Mouse (Mus musculus): Measurements from ENCODE around the gene Ociad1. TPM values are rescaled to one million over a fixed set of nuclear protein-coding genes. Genes with fewer than 3 reads are reported as not detected.
A peak's percentile ranks its signal among the peaks of the same experiment; 100 is the strongest.
"Not testable (repeated sequence)": the region's sequence is repeated elsewhere in the genome, so short reads cannot be mapped to it uniquely, and the experiment has no call there.

The Ociad1 gene
- total RNA-seq, 2 experiments from 2014 or later: 182 to 236 TPM

GRCm38 (mm10) chr5:73280567-73280850 lies 12.1 kb upstream of the Ociad1 start:
- no peak for ATAC-seq (ENCODE audit: poor library complexity, severe bottlenecking)

GRCm38 (mm10) chr5:73284046-73284445 lies 8.5 kb upstream of the Ociad1 start:
- no peak for ATAC-seq (ENCODE audit: poor library complexity, severe bottlenecking)

GRCm38 (mm10) chr5:73285470-73285978 lies 7.1 kb upstream of the Ociad1 start:
- ATAC-seq (ENCODE audit: poor library complexity, severe bottlenecking): no peak

GRCm38 (mm10) chr5:73286603-73287002 lies 6.0 kb upstream of the Ociad1 start:
- ATAC-seq (ENCODE audit: poor library complexity, severe bottlenecking): peak; percentile 38; the same call in 1 of the 2 replicates

GRCm38 (mm10) chr5:73289900-73290299 lies 2.7 kb upstream of the Ociad1 start:
- no peak for ATAC-seq (ENCODE audit: poor library complexity, severe bottlenecking)

GRCm38 (mm10) chr5:73293458-73293827 lies 859 bp downstream of the Ociad1 start:
- no peak for ATAC-seq (ENCODE audit: poor library complexity, severe bottlenecking)

GRCm38 (mm10) chr5:73295016-73295415 lies 2.4 kb downstream of the Ociad1 start:
- ATAC-seq (ENCODE audit: poor library complexity, severe bottlenecking): no peak

- no peak for ATAC-seq (ENCODE audit: poor library complexity, severe bottlenecking)
These were observed 3.3 kb downstream of the Ociad1 start for GRCm38 (mm10) chr5:73295916-73296315.

- no peak for ATAC-seq (ENCODE audit: poor library complexity, severe bottlenecking)
These were observed 9.2 kb downstream of the Ociad1 start for GRCm38 (mm10) chr5:73301601-73302307.

- no peak for ATAC-seq (ENCODE audit: poor library complexity, severe bottlenecking)
These were observed 11.9 kb downstream of the Ociad1 start for GRCm38 (mm10) chr5:73304507-73304906.

GRCm38 (mm10) chr5:73306486-73306885 lies 13.9 kb downstream of the Ociad1 start:
- ATAC-seq (ENCODE audit: poor library complexity, severe bottlenecking): no peak

GRCm38 (mm10) chr5:73307297-73307696 lies 14.7 kb downstream of the Ociad1 start:
- no peak for ATAC-seq (ENCODE audit: poor library complexity, severe bottlenecking)

GRCm38 (mm10) chr5:73309496-73309895 lies 16.9 kb downstream of the Ociad1 start:
- no peak for ATAC-seq (ENCODE audit: poor library complexity, severe bottlenecking)

GRCm38 (mm10) chr5:73310401-73310800 lies 17.8 kb downstream of the Ociad1 start:
- ATAC-seq (ENCODE audit: poor library complexity, severe bottlenecking): no peak

GRCm38 (mm10) chr5:73311458-73311857 lies 18.9 kb downstream of the Ociad1 start:
- ATAC-seq (ENCODE audit: poor library complexity, severe bottlenecking): peak; percentile 18; the same call in 1 of the 2 replicates

GRCm38 (mm10) chr5:73313591-73313990 lies 21.0 kb downstream of the Ociad1 start:
- no peak for ATAC-seq (ENCODE audit: poor library complexity, severe bottlenecking)

GRCm38 (mm10) chr5:73314654-73315053 lies 22.1 kb downstream of the Ociad1 start:
- ATAC-seq (ENCODE audit: poor library complexity, severe bottlenecking): no peak

- no peak for ATAC-seq (ENCODE audit: poor library complexity, severe bottlenecking)
These were observed 26.7 kb downstream of the Ociad1 start for GRCm38 (mm10) chr5:73319306-73319705.

- not testable (repeated sequence) for ATAC-seq (ENCODE audit: poor library complexity, severe bottlenecking)
These were observed 30.1 kb downstream of the Ociad1 start for GRCm38 (mm10) chr5:73322684-73323083.

- no peak for ATAC-seq (ENCODE audit: poor library complexity, severe bottlenecking)
These were observed 31.0 kb downstream of the Ociad1 start for GRCm38 (mm10) chr5:73323602-73324001.

GRCm38 (mm10) chr5:73324526-73325170 lies 32.1 kb downstream of the Ociad1 start:
- no peak for ATAC-seq (ENCODE audit: poor library complexity, severe bottlenecking)

GRCm38 (mm10) chr5:73331002-73331401 lies 38.4 kb downstream of the Ociad1 start:
- ATAC-seq (ENCODE audit: poor library complexity, severe bottlenecking): no peak

Measured in megakaryocyte, adult 5-6 weeks (primary cell).